Mouse (Mus musculus) bone marrow, adult 2 months (tissue): ENCODE data around the gene Tlr8.

Source experiments
- CTCF ChIP-seq: fragments of 200-500 bp; IDR thresholded peaks from 2 replicates; pipeline ENCODE4 v1.5.1; 2011; ENCODE audit warnings: low read length, control low read depth; ENCODE audit not compliant: control insufficient read depth, insufficient read depth
- POLR2A ChIP-seq: fragments of 200-500 bp; IDR thresholded peaks from 2 replicates; pipeline ENCODE4 v1.6.1; 2011; ENCODE audit warnings: low read depth, mild to moderate bottlenecking, control low read depth, low read length, borderline replicate concordance; ENCODE audit not compliant: control insufficient read depth

GRCm38 (mm10) chrX:167212707-167213106 lies 51.4 kb downstream of the Tlr8 start:
- no peak for TF ChIP-seq CTCF
- no peak for TF ChIP-seq POLR2A
